Mouse (Mus musculus): ENCODE measurements around the gene Acer1. TPM values are rescaled to one million over a fixed set of nuclear protein-coding genes. Genes with fewer than 3 reads are reported as not detected.

The Acer1 gene
- polyA plus RNA-seq (2014; fragmentation: Nextera tagmentation; extraction: Ambion mirVana): not detected in 2 replicates

GRCm38 (mm10) chr17:56982013-56982412, at the start of gene Acer1:
TSS of gene Acer1 (minus strand) at chr17:56982126.
- DNase-seq (ENCODE audit: low spot score): no peak
- Histone ChIP-seq H3K4me1 (ENCODE audit: control insufficient read depth, insufficient read depth, low read length) (no peaks in the 10 kb centered on the region), H3K4me3 (ENCODE audit: low read depth, low read length) (no peak within 1 kb of the TSS), H3K9ac (ENCODE audit: low read length) (no peak within 1 kb of the TSS), H3K27ac (ENCODE audit: low read depth, low read length) (no peak within 1 kb of the TSS), H3K36me3 (ENCODE audit: control insufficient read depth, insufficient read depth, low read length) (no peaks in the 10 kb centered on the region), H3K4me2 (ENCODE audit: low read length) (no peak within 1 kb of the TSS), H3K27me3 (replicated peaks; ENCODE audit: control insufficient read depth, insufficient read depth, low read length) (no peaks in the 10 kb centered on the region), H3K9me3 (replicated peaks; ENCODE audit: control insufficient read depth, low read length) (no peaks in the 10 kb centered on the region)
- no peak for ATAC-seq
- 76% methylated on average over 5 of the region's 5 CpGs for WGBS

GRCm38 (mm10) chr17:57030931-57031660, 49.2 kb upstream of the Acer1 start, which contains the start of gene Khsrp:
TSS of gene Khsrp (minus strand) at chr17:57031522.
- H3K9ac ChIP-seq (ENCODE audit: low read length): peak within 1 kb of the TSS; percentile 99
- peaks cover 10% of the 10 kb centered on the region for H3K4me1 ChIP-seq (ENCODE audit: control insufficient read depth, insufficient read depth, low read length)
- H3K27me3 ChIP-seq (replicated peaks; ENCODE audit: control insufficient read depth, insufficient read depth, low read length): no peaks in the 10 kb centered on the region
- WGBS: 1% methylated on average over 56 of the region's 99 CpGs
- no peak for ATAC-seq
- peak within 1 kb of the TSS; percentile 98 for H3K4me3 ChIP-seq (ENCODE audit: low read depth, low read length)
- peaks cover 26% of the 10 kb centered on the region for H3K36me3 ChIP-seq (ENCODE audit: control insufficient read depth, insufficient read depth, low read length)
- H3K27ac ChIP-seq (ENCODE audit: low read depth, low read length): peak within 1 kb of the TSS; percentile 95
- H3K4me2 ChIP-seq (ENCODE audit: low read length): peak within 1 kb of the TSS; percentile 63
- DNase-seq (ENCODE audit: low spot score): peak; percentile 39
- H3K9me3 ChIP-seq (replicated peaks; ENCODE audit: control insufficient read depth, low read length): no peaks in the 10 kb centered on the region

GRCm38 (mm10) chr17:57029691-57030090, 47.8 kb upstream of the Acer1 start:
- Histone ChIP-seq H3K4me1 (ENCODE audit: control insufficient read depth, insufficient read depth, low read length) (peaks cover 10% of the 10 kb centered on the region), H3K9ac (ENCODE audit: low read length) (peak overlapping the region; percentile 99), H3K9me3 (replicated peaks; ENCODE audit: control insufficient read depth, low read length) (no peaks in the 10 kb centered on the region), H3K36me3 (ENCODE audit: control insufficient read depth, insufficient read depth, low read length) (peaks cover 40% of the 10 kb centered on the region), H3K4me2 (ENCODE audit: low read length) (peak overlapping the region; percentile 63), H3K27ac (ENCODE audit: low read depth, low read length) (no peak overlapping the region), H3K4me3 (ENCODE audit: low read depth, low read length) (peak overlapping the region; percentile 98), H3K27me3 (replicated peaks; ENCODE audit: control insufficient read depth, insufficient read depth, low read length) (no peaks in the 10 kb centered on the region)
- DNase-seq (ENCODE audit: low spot score) (no peak), ATAC-seq (no peak)
- 54% methylated on average over 8 of the region's 8 CpGs for WGBS

DNA sequence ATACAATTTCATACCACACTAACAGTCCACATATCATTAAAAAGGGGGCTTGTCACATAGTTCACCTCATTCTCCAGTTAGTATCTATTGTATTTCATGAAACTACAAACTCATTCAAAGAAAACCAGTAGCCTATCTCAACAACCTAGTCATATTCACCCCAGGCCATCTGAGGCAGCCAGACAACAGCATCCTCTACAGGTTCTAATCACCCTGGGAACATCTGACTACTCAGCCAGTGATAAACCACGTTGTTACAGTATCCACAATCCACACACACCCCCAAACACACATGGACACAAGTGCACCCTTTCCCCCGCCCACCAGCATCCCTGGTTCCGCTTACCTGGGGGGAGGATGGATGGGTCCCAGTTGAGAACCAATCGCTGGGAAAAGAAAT, 45.5 kb upstream of the Acer1 start:
- DNase-seq (ENCODE audit: low spot score): no peak
- 93% methylated on average over 4 of the region's 4 CpGs for WGBS

GRCm38 (mm10) chr17:57020960-57021359, 39.0 kb upstream of the Acer1 start:
- H3K9ac ChIP-seq (ENCODE audit: low read length): no peak overlapping the region
- 91% methylated on average over 5 of the region's 5 CpGs for WGBS
- no peaks in the 10 kb centered on the region for H3K27me3 ChIP-seq (replicated peaks; ENCODE audit: control insufficient read depth, insufficient read depth, low read length)
- no peaks in the 10 kb centered on the region for H3K4me1 ChIP-seq (ENCODE audit: control insufficient read depth, insufficient read depth, low read length)
- H3K4me3 ChIP-seq (ENCODE audit: low read depth, low read length): no peak overlapping the region
- no peak overlapping the region for H3K27ac ChIP-seq (ENCODE audit: low read depth, low read length)
- no peak overlapping the region for H3K4me2 ChIP-seq (ENCODE audit: low read length)
- ATAC-seq (no peak), DNase-seq (ENCODE audit: low spot score) (no peak)
- H3K36me3 ChIP-seq (ENCODE audit: control insufficient read depth, insufficient read depth, low read length): peaks cover 61% of the 10 kb centered on the region
- H3K9me3 ChIP-seq (replicated peaks; ENCODE audit: control insufficient read depth, low read length): no peaks in the 10 kb centered on the region

More for the DNA sequence above, 45.5 kb upstream of the Acer1 start:
- no peaks in the 10 kb centered on the region for H3K9me3 ChIP-seq (replicated peaks; ENCODE audit: control insufficient read depth, low read length)
- no peak overlapping the region for H3K4me3 ChIP-seq (ENCODE audit: low read depth, low read length)
- peaks cover 62% of the 10 kb centered on the region for H3K36me3 ChIP-seq (ENCODE audit: control insufficient read depth, insufficient read depth, low read length)
- no peaks in the 10 kb centered on the region for H3K27me3 ChIP-seq (replicated peaks; ENCODE audit: control insufficient read depth, insufficient read depth, low read length)
- no peak overlapping the region for H3K27ac ChIP-seq (ENCODE audit: low read depth, low read length)
- ATAC-seq: no peak
- H3K4me2 ChIP-seq (ENCODE audit: low read length): no peak overlapping the region
- peaks cover 10% of the 10 kb centered on the region for H3K4me1 ChIP-seq (ENCODE audit: control insufficient read depth, insufficient read depth, low read length)
- H3K9ac ChIP-seq (ENCODE audit: low read length): no peak overlapping the region

GRCm38 (mm10) chr17:57019693-57020092, 37.8 kb upstream of the Acer1 start:
- Histone ChIP-seq H3K9ac (ENCODE audit: low read length) (no peak overlapping the region), H3K27ac (ENCODE audit: low read depth, low read length) (no peak overlapping the region), H3K27me3 (replicated peaks; ENCODE audit: control insufficient read depth, insufficient read depth, low read length) (no peaks in the 10 kb centered on the region), H3K4me3 (ENCODE audit: low read depth, low read length) (no peak overlapping the region), H3K4me1 (ENCODE audit: control insufficient read depth, insufficient read depth, low read length) (no peaks in the 10 kb centered on the region), H3K9me3 (replicated peaks; ENCODE audit: control insufficient read depth, low read length) (no peaks in the 10 kb centered on the region), H3K36me3 (ENCODE audit: control insufficient read depth, insufficient read depth, low read length) (peaks cover 48% of the 10 kb centered on the region), H3K4me2 (ENCODE audit: low read length) (no peak overlapping the region)
- 79% methylated on average over 2 of the region's 2 CpGs for WGBS
- DNase-seq (ENCODE audit: low spot score): no peak
- ATAC-seq: no peak

- no peaks in the 10 kb centered on the region for H3K27me3 ChIP-seq (replicated peaks; ENCODE audit: control insufficient read depth, insufficient read depth, low read length)
- peak overlapping the region; percentile 68 for H3K4me3 ChIP-seq (ENCODE audit: low read depth, low read length)
- 75% methylated on average over 13 of the region's 13 CpGs for WGBS
- DNase-seq (ENCODE audit: low spot score) (no peak), ATAC-seq (no peak)
- H3K9me3 ChIP-seq (replicated peaks; ENCODE audit: control insufficient read depth, low read length): no peaks in the 10 kb centered on the region
- peak overlapping the region; percentile 87; the same call in 1 of the 2 replicates for H3K27ac ChIP-seq (ENCODE audit: low read depth, low read length)
- H3K9ac ChIP-seq (ENCODE audit: low read length): no peak overlapping the region; the same call in 1 of the 2 replicates
- peak overlapping the region; percentile 57 for H3K4me2 ChIP-seq (ENCODE audit: low read length)
- H3K36me3 ChIP-seq (ENCODE audit: control insufficient read depth, insufficient read depth, low read length): peaks cover 20% of the 10 kb centered on the region
- peaks cover 11% of the 10 kb centered on the region; the same call in 1 of the 2 replicates for H3K4me1 ChIP-seq (ENCODE audit: control insufficient read depth, insufficient read depth, low read length)
Observed at GRCm38 (mm10) chr17:57012245-57012795, 30.4 kb upstream of the Acer1 start.

GRCm38 (mm10) chr17:57011236-57012141, 29.6 kb upstream of the Acer1 start, which contains the start of the genes Gtf2f1 and Gm17949:
TSS of gene Gtf2f1 (minus strand) at chr17:57011288.
TSS of gene Gm17949 (plus strand) at chr17:57011469.
- Histone ChIP-seq H3K4me3 (ENCODE audit: low read depth, low read length) (peak within 1 kb of the TSS; percentile 68), H3K27ac (ENCODE audit: low read depth, low read length) (peak within 1 kb of the TSS; percentile 87), H3K36me3 (ENCODE audit: control insufficient read depth, insufficient read depth, low read length) (peaks cover 28% of the 10 kb centered on the region), H3K4me2 (ENCODE audit: low read length) (peak within 1 kb of the TSS; percentile 94), H3K9me3 (replicated peaks; ENCODE audit: control insufficient read depth, low read length) (no peaks in the 10 kb centered on the region), H3K4me1 (ENCODE audit: control insufficient read depth, insufficient read depth, low read length) (peaks cover 11% of the 10 kb centered on the region; the same call in 1 of the 2 replicates), H3K27me3 (replicated peaks; ENCODE audit: control insufficient read depth, insufficient read depth, low read length) (no peaks in the 10 kb centered on the region), H3K9ac (ENCODE audit: low read length) (peak within 1 kb of the TSS; percentile 81)
- ATAC-seq: peak; percentile 94
- peak; percentile 100 for DNase-seq (ENCODE audit: low spot score)
- WGBS: under 1% methylated on average over 51 of the region's 51 CpGs

Measured in forebrain, embryonic 14.5 days (tissue).